Mouse (Mus musculus): ENCODE results near the gene Tusc1. TPM values are rescaled to one million over a fixed set of nuclear protein-coding genes. Genes with fewer than 3 reads are reported as not detected.

The Tusc1 gene
- total and polyA plus RNA-seq, 3 experiments, result 4.8 to 9.5 TPM; not detected in 1

DNA sequence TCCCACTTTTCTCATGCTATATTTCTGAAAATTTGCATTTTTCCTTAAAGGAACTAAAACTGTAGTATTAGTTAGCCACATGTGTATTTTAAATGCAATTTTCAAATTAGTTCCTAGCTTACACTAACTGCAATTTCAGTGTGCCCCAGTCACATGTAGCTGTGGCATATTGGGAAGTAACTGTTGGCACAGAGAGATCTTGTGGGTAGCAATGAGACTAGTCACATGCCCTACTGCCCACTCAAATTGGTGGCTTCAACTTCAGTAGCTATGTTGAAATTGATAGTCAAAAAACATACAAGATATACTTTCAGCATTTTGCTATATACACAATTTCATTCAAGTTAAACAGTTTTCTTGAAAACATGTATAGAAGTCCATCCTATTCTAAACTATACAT lies 6.3 kb upstream of the Tusc1 start:
- Histone ChIP-seq H3K36me3 (ENCODE audit: control insufficient read depth in 1 of 2, insufficient read depth in 2 of 2, low read length in 2 of 2) (peaks cover 0 to 12% of the 10 kb centered on the region in 2 experiments; a peak in 2 of 4 replicates), H3K79me2 (ENCODE audit: control insufficient read depth, insufficient read depth, low read length, poor library complexity) (no peaks in the 10 kb centered on the region), H3K27me3 (ENCODE audit: control insufficient read depth in 1 of 2, insufficient read depth in 2 of 2, low read length in 2 of 2) (no peaks in the 10 kb centered on the region), H3K4me3 (ENCODE audit: control insufficient read depth in 1 of 2, insufficient read depth in 1 of 2, low read depth in 2 of 2, low read length in 2 of 2) (no peak overlapping the region), H3K9ac (ENCODE audit: control insufficient read depth, low read depth, low read length, poor library complexity, severe bottlenecking) (no peak overlapping the region), H3K27ac (ENCODE audit: control insufficient read depth, low read depth, low read length) (no peak overlapping the region), H3K9me3 (replicated peaks; ENCODE audit: insufficient read depth, low read length) (no peaks in the 10 kb centered on the region), H3K4me1 (ENCODE audit: control insufficient read depth in 1 of 2, insufficient read depth in 2 of 2, low read length in 2 of 2) (peaks cover 3 to 10% of the 10 kb centered on the region in 2 experiments; a peak in 2 of 4 replicates)
- no peak for DNase-seq (ENCODE audit: low read depth, low spot score)
- TF ChIP-seq USF1 (IDR thresholded peaks at IDR 0.05; ENCODE audit: low read depth, low read length) (peak; percentile 60; the same call in 1 of the 2 replicates), SMC3 (IDR thresholded peaks at IDR 0.05; ENCODE audit: low read depth, low read length) (no peak), TBP (IDR thresholded peaks at IDR 0.05; ENCODE audit: low read depth, low read length) (no peak), ELF1 (IDR thresholded peaks at IDR 0.05; ENCODE audit: low read depth, low read length) (no peak)

DNA sequence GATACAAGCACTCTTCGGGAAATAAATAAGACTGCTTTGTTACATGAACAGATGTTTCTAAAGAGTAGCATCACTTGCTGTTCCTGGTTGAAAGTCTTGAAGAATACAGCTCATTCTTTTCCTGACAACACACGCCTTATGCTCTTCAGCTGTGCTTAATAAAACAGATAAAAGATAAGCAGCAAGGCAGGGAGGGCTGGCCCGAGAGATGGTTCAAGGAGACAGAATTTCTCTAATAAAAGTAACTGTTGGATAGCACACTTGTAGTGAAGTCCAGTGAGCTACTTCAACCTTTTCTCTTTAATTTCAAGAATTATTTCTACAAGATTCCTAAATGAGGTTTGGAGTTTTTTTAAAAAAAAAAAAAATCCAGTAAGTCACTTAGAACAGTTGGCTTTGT lies 2.7 kb upstream of the Tusc1 start:
- peak; percentile 89 for TF ChIP-seq ETS1 (IDR thresholded peaks at IDR 0.05; ENCODE audit: low read depth, low read length)
- TF ChIP-seq SMC3 (IDR thresholded peaks at IDR 0.05; ENCODE audit: low read depth, low read length), result 0 out of 2 replicates have a peak, but pooled peaks have one; percentile 6
- peak; percentile 39 to 48; a peak in 2 of 4 replicates for TF ChIP-seq EP300 (IDR thresholded peaks at IDR 0.05; ENCODE audit: low read depth in 1 of 2, low read length in 2 of 2)
- TF ChIP-seq MYC (IDR thresholded peaks at IDR 0.05; ENCODE audit: low read depth, low read length), result no peak
- no peak for TF ChIP-seq POLR2A (IDR thresholded peaks at IDR 0.05; ENCODE audit: control insufficient read depth in 1 of 2, insufficient read depth in 1 of 2, low read depth in 1 of 2, low read length in 2 of 2, poor library complexity in 1 of 2)
- TF ChIP-seq TAL1 (IDR thresholded peaks at IDR 0.05; ENCODE audit: low read length), result 0 out of 2 replicates have a peak, but pooled peaks have one; percentile 4
- 0 out of 2 replicates have a peak, but pooled peaks have one; percentile 11 for TF ChIP-seq TBP (IDR thresholded peaks at IDR 0.05; ENCODE audit: low read depth, low read length)
- peak; percentile 80 for TF ChIP-seq GATA1 (IDR thresholded peaks at IDR 0.05; ENCODE audit: low read depth, low read length)
- no peak for TF ChIP-seq ELF1 (IDR thresholded peaks at IDR 0.05; ENCODE audit: low read depth, low read length)
- no peak for TF ChIP-seq KAT2A (conservative IDR thresholded peaks at IDR 0.05; ENCODE audit: low read depth, low read length)
- peak; percentile 50 for TF ChIP-seq ZNF384 (IDR thresholded peaks at IDR 0.05; ENCODE audit: low read depth, low read length)
- TF ChIP-seq RAD21 (IDR thresholded peaks at IDR 0.05; ENCODE audit: low read depth, low read length), result no peak
- TF ChIP-seq CHD2 (IDR thresholded peaks at IDR 0.05; ENCODE audit: low read length), result no peak
- no peak for TF ChIP-seq POLR2AphosphoS2 (IDR thresholded peaks at IDR 0.05; ENCODE audit: low read length)
- TF ChIP-seq MYB (IDR thresholded peaks at IDR 0.05; ENCODE audit: low read depth, low read length), result no peak

More for the DNA sequence above, 2.7 kb upstream of the Tusc1 start:
- H3K9me3 ChIP-seq (replicated peaks; ENCODE audit: insufficient read depth, low read length), result no peaks in the 10 kb centered on the region
- no peak overlapping the region for H3K4me3 ChIP-seq (ENCODE audit: control insufficient read depth in 1 of 2, insufficient read depth in 1 of 2, low read depth in 2 of 2, low read length in 2 of 2)
- no peaks in the 10 kb centered on the region for H3K27me3 ChIP-seq (ENCODE audit: control insufficient read depth in 1 of 2, insufficient read depth in 2 of 2, low read length in 2 of 2)
- H3K27ac ChIP-seq (ENCODE audit: control insufficient read depth, low read depth, low read length), result no peak overlapping the region
- H3K36me3 ChIP-seq (ENCODE audit: control insufficient read depth in 1 of 2, insufficient read depth in 2 of 2, low read length in 2 of 2), result peaks cover 0 to 18% of the 10 kb centered on the region in 2 experiments; a peak in 2 of 4 replicates
- H3K4me1 ChIP-seq (ENCODE audit: control insufficient read depth in 1 of 2, insufficient read depth in 2 of 2, low read length in 2 of 2), result peaks cover 0 to 15% of the 10 kb centered on the region in 2 experiments; a peak in 2 of 4 replicates
- peaks cover 9% of the 10 kb centered on the region; the same call in 1 of the 2 replicates for H3K79me2 ChIP-seq (ENCODE audit: control insufficient read depth, insufficient read depth, low read length, poor library complexity)
- no peak overlapping the region for H3K9ac ChIP-seq (ENCODE audit: control insufficient read depth, low read depth, low read length, poor library complexity, severe bottlenecking)
- DNase-seq (ENCODE audit: low read depth, low spot score), result peak; percentile 57
